Mouse (Mus musculus) hematopoietic multipotent progenitor cell, adult 10-12 weeks (in vitro differentiated cells): Measurements from ENCODE around the gene Surf4. TPM values are rescaled to one million over a fixed set of nuclear protein-coding genes. Genes with fewer than 3 reads are reported as not detected.

ENCODE experiments used
- polyA plus RNA-seq: library from polyadenylated mRNA; stranded (reverse); fragments of >175 nt; gene quantifications from 2 replicates; pipeline ENCODE4 v1.2.3, GENCODE M21; 2012; ENCODE audit warnings: low replicate concordance

Gene Surf4
- polyA plus RNA-seq, result 81.8 and 126 TPM in 2 replicates

DNA sequence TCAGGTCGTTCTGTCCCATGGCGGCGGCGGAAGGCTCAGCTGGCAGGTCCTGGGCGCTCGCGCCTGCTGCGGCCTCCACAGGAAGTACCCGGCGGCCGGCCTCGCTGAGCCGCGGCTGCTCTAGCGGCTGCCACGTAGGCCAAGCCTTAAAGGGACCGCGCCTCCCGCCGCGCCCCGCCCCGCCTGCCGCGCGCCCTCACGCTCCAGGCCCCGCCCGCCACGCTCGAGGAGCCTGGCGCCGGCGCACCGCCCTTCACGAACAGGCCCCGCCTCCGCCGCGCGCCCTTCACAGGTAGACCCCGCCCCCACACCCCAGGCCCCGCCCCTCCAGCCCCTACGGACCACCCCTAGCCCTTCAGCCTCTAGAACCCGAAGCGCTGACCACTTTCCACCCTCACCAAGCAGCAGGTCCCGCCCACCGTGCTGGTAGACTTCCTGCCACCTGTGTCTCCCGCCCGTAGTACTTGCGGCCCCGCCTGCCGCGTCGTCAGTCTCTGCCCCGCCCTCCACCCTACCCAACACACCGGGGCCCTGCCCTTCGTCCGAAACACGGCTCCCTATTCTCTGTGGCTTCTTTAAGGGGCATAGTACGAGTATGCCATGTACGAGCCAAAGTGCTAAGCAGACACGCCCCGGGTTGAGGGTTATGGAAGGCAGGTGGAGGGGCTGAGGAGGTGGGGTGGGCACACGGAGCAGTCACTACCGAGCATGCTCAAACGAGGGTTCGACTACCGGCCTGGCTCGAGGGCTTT lies at the start of gene Surf4, which contains the start of gene Stkld1:
TSS of gene Surf4 (minus strand) at position 625 of the 752 bp plus-strand sequence.
TSS of gene Stkld1 (plus strand) at position 744 of the 752 bp plus-strand sequence.

DNA sequence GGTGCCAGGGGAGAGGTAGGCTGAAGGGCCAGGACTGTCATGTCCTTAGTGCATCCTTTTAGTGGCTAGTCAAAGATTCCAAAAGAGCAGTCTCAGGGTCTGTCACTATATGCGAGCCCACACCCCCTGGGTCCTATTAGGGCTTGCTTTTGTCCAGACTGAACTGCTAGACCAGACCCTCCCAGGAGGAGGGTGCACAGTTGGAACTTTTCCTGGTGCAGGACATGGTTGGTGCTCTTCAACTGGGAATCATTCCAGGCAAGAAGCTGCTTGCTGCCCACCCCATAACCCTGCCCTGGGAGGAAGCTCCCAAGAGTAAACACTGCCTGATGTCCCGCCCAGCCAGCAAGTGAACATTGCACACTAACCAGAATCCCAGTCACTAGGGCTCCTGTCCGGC lies 39.4 kb upstream of the Surf4 start, which contains the start of gene Adamts13:
TSS of gene Adamts13 (plus strand) at position 301 of the 400 bp plus-strand sequence.

DNA sequence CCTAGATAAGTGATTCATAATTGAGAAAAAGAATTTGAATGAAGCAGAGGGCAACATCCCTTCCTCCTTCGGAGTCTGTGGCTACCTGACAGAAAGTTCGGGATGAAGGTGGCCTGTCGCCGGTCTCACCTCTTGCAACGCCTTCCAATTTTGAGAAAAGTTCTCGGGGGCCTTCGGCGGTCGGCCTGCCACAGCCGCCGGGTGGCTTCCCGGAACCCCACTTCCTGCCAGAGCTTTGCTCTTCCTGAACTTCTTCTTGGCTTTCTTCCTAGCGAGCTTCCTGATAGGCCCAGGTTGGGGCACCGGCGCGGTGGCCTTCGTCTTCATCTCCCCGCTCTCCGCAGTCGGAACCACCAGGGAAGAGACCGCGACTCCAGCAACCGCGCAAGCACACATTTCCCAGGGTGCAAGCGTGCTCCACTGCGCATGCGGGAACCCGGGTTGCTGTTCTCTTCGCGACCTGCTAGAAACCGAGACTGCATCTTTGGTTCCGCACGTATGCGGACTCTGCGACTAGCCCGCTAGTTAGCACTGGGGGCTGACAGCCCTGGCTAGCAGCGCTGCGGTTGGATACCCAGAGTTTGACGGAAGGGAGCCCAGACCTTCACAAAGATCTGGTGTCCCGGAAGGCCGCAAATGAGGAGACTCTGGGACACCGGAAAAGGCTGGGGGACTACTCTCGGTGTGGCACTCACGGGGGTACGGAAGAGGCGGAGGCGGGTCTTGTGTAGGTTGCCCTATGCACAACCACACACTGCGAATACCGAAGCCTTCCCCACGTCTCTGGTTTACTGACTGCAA lies 30.4 kb upstream of the Surf4 start, which contains the start of gene Rexo4:
TSS of gene Rexo4 (minus strand) at position 464 of the 801 bp plus-strand sequence.

DNA sequence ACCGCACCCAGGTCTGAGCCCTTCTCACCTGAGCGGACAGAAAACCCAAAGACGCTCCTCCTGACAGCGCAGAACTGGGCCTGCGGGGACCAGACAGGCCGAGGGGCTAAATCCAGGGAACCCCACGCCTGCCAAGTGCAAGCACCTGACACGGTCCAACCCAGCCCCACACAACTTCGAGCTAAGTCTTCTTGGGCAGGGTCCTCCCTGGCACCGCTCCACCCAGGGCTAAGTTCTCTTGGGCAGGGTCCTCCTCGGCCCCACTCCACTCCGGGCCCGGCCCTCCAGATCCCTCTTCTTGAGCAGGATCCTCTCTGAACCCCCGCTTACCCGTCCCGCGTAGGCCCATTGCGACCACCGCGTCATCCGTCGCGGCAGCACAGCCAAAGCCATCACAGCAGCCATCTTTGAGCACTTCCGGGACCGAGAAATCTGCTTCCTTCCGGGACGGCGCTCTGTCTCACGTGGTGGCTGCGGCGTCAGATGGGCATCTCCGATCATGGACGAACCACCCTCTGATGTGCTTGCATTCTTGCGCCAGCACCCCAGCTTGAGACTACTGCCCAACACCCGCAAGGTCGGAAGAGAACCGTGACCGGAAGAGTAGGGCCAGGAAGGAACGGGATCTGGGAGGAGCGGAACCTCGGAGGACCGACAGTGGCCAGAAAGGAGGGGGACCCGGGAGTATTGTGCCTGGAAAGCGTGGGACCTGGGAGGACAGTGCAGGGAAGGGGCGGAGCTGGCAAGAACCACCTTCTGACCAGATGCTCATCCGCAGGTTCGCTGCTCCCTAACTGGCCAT lies 17.6 kb downstream of the Surf4 start, which contains the start of the genes Surf2 and Surf1:
TSS of gene Surf2 (plus strand) at position 441 of the 802 bp plus-strand sequence.
TSS of gene Surf1 (minus strand) at position 604 of the 802 bp plus-strand sequence.

DNA sequence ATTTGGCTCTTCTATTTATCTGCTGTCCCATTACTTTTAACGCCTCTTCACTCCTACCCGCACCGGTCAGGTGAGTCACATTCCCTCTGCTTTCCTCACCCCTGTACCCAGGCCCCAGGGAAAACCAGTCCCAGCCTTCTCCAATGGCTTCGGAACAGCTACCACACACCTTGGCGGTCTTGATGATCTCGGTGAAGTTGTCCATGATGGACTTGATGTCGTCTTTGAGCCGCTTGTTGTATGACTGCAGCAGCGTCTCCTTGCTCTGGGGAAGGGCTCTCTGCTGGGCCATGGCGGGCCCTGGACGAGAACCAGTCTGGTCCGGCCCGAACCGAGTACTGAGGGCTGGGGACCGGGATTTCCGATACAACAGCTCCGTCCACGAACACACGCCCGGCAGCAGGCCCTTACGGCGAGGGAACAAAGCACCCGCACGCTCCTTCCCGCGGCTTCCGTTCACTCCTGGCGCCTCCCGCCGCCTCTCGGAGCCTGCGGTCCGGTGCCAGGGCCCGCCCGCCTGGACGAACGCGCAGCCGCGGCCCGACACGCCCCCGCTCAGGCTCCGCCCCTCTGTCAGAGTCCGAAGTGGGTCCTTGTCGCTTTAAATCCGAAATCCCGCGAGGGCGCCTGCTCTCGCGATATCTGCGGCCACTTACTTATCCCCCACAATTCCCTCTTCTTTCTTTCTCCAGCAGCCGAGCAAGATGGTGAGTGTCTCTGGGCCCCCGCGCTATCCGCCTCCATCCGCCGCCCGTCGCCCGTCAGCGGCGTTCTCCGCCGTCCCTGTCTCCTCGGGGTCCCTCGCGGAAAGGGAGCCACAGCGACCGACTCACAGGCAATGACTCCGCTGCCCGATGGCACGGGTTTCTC lies 23.4 kb downstream of the Surf4 start, which contains the start of the genes Med22 and Rpl7a:
TSS of gene Med22 (minus strand) at position 554 of the 870 bp plus-strand sequence.
TSS of gene Rpl7a (plus strand) at position 641 of the 870 bp plus-strand sequence.

DNA sequence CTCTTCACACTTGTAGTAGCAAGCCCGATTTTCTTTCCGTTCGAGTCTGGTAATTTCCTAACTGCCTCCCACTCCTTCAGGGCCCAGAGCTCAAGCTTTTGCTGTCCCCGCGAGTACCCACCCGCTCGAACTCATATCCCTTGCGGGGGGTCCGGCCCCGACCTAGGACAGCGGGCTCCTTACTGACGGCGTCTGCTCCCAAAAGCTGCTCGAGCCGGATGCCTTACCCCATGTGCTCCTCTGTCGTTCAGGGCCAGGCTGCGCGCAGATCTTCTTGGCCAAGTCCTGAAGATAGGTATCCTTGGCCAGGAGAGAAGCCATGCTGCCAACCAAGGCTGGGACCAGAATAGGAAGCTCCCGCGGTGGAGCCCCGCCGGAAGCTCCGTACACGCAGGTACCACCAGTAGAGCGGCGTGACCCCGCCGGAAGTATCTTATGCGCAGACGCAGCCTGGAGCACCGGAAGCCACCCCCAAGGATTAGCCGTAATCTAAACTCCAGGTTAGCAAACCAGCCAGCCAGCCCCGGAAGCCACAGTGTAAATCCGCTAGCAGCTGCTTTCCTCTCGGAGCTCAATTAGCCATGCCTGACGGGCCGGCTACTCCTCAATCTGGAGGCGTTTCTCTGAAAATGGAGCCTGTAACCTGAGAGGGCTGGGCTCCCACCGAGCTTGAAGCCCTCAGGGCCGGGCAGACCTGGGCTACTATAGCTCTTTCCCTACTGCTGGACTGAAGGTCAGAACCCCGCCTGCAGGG lies 31.1 kb downstream of the Surf4 start, which contains the start of gene Surf6:
TSS of gene Surf6 (minus strand) at position 413 of the 754 bp plus-strand sequence.

Other genes with a start within 250 kb of the Surf4 start
- not detected in 2 replicates for gene Abo, start 68.9 kb downstream of the Surf4 start, polyA plus RNA-seq
- gene Surf6, start 31.0 kb downstream of the Surf4 start, polyA plus RNA-seq, result 17.3 and 24.2 TPM in 2 replicates
- 30.0 and 42.0 TPM in 2 replicates for gene Med22, start 23.3 kb downstream of the Surf4 start, polyA plus RNA-seq
- 1,773 and 2,822 TPM in 2 replicates for gene Rpl7a, start 23.2 kb downstream of the Surf4 start, polyA plus RNA-seq
- 3.5 and 9.7 TPM in 2 replicates for gene Surf2, start 17.6 kb downstream of the Surf4 start, polyA plus RNA-seq
- 16.2 and 34.5 TPM in 2 replicates for gene Surf1, start 17.4 kb downstream of the Surf4 start, polyA plus RNA-seq
- 0.08 and 0.20 TPM in 2 replicates for gene Stkld1, start 119 bp upstream of the Surf4 start, polyA plus RNA-seq
- 114 and 123 TPM in 2 replicates for gene Rexo4, start 30.5 kb upstream of the Surf4 start, polyA plus RNA-seq
- gene Adamts13, start 39.5 kb upstream of the Surf4 start, polyA plus RNA-seq, result 0.13 and 0.31 TPM in 2 replicates
- 13.2 and 37.1 TPM in 2 replicates for gene Cacfd1, start 76.0 kb upstream of the Surf4 start, polyA plus RNA-seq
- gene Slc2a6, start 94.1 kb upstream of the Surf4 start, polyA plus RNA-seq, result 18.4 and 23.1 TPM in 2 replicates
- not detected in 2 replicates for gene Mymk, start 138.3 kb upstream of the Surf4 start, polyA plus RNA-seq
- 0.08 and 1.0 TPM in 2 replicates for gene Adamtsl2, start 145.5 kb upstream of the Surf4 start, polyA plus RNA-seq
- gene Fam163b, start 208.6 kb upstream of the Surf4 start, polyA plus RNA-seq, result 0.07 TPM in 1 of 2 replicates, not detected in the other
- not detected in 2 replicates for gene Dbh, start 231.3 kb upstream of the Surf4 start, polyA plus RNA-seq